Mouse (Mus musculus) forebrain, embryonic 16.5 days (tissue): ENCODE data around the gene Foxp1. TPM values are rescaled to one million over a fixed set of nuclear protein-coding genes. Genes with fewer than 3 reads are reported as not detected.

Source experiments
- ATAC-seq: fragments of 200-750 bp; cut with Nextera tagmentation; 2 replicates; pipeline ENCODE4 v1.8.0; 2017; ENCODE audit warnings: mild to moderate bottlenecking, moderate library complexity
- H3K27ac ChIP-seq: fragments of 300-500 bp; sonication (generic); 2 replicates; pipeline ENCODE4 v1.5.1; 2014; ENCODE audit warnings: low read length, control low read depth
- H3K27me3 ChIP-seq: fragments of 300-500 bp; sonication (generic); replicated peaks from 2 replicates; pipeline ENCODE4 v1.6.1; 2014; ENCODE audit warnings: low read length; ENCODE audit not compliant: control insufficient read depth, insufficient read depth
- H3K36me3 ChIP-seq: fragments of 300-500 bp; sonication (generic); 2 replicates; pipeline ENCODE4 v1.6.1; 2014; ENCODE audit not compliant: control insufficient read depth, insufficient read depth
- H3K4me1 ChIP-seq: fragments of 300-500 bp; sonication (generic); replicated peaks from 2 replicates; pipeline ENCODE4 v1.6.1; 2014; ENCODE audit warnings: low read length; ENCODE audit not compliant: control insufficient read depth, insufficient read depth
- H3K4me2 ChIP-seq: fragments of 300-500 bp; sonication (generic); 2 replicates; pipeline ENCODE4 v1.6.1; 2014; ENCODE audit warnings: mild to moderate bottlenecking, low read length, control low read depth
- H3K4me3 ChIP-seq: fragments of 300-500 bp; sonication (generic); replicated peaks from 2 replicates; pipeline ENCODE4 v1.5.1; 2014; ENCODE audit warnings: mild to moderate bottlenecking, low read length, control low read depth
- H3K9ac ChIP-seq: fragments of 300-500 bp; sonication (generic); replicated peaks from 2 replicates; pipeline ENCODE4 v1.6.1; 2014; ENCODE audit warnings: low read depth, low read length, control low read depth
- H3K9me3 ChIP-seq: fragments of 300-500 bp; sonication (generic); 2 replicates; pipeline ENCODE4 v1.6.1; 2016; ENCODE audit warnings: low read length; ENCODE audit not compliant: control insufficient read depth
- WGBS: fragments of 180-500 bp; shearing (Covaris S2); extraction: QIAGEN DNeasy Blood & Tissue Kit; methylation state at CpG from one replicate; pipeline ENCODE4 v1.1.7; 2014; 5-methylcytosine and 5-hydroxymethylcytosine counted together
- polyA plus RNA-seq: library from polyadenylated mRNA; unstranded; fragments of >200 nt; fragmentation: Nextera tagmentation; extraction: Ambion mirVana; gene quantifications from 2 replicates; pipeline ENCODE4 v1.2.1, GENCODE M21; 2015

Foxp1 gene
- polyA plus RNA-seq, 1 experiment from 2014 or later, result 123 TPM

- 79% methylated on average over 7 of the region's 7 CpGs for WGBS
- H3K9ac ChIP-seq, result no peak overlapping the region
- ATAC-seq, result no peak
- H3K4me3 ChIP-seq, result no peak overlapping the region
- H3K4me1 ChIP-seq, result peaks cover 12% of the 10 kb centered on the region
- no peaks in the 10 kb centered on the region for H3K9me3 ChIP-seq
- no peak overlapping the region for H3K27ac ChIP-seq
- no peaks in the 10 kb centered on the region for H3K27me3 ChIP-seq
- H3K36me3 ChIP-seq, result no peaks in the 10 kb centered on the region
- no peak overlapping the region for H3K4me2 ChIP-seq
These were observed 529.8 kb downstream of the Foxp1 start for GRCm38 (mm10) chr6:98992772-98993147.

GRCm38 (mm10) chr6:98991900-98992771, 530.4 kb downstream of the Foxp1 start:
- H3K4me2 ChIP-seq, result no peak overlapping the region
- WGBS, result 83% methylated on average over 5 of the region's 5 CpGs
- H3K4me3 ChIP-seq, result no peak overlapping the region
- H3K27ac ChIP-seq, result no peak overlapping the region
- ATAC-seq, result no peak
- no peak overlapping the region for H3K9ac ChIP-seq
- no peaks in the 10 kb centered on the region for H3K9me3 ChIP-seq
- H3K36me3 ChIP-seq, result no peaks in the 10 kb centered on the region
- peaks cover 12% of the 10 kb centered on the region for H3K4me1 ChIP-seq
- H3K27me3 ChIP-seq, result no peaks in the 10 kb centered on the region

- 92% methylated on average over 6 of the region's 6 CpGs for WGBS
- no peaks in the 10 kb centered on the region for H3K9me3 ChIP-seq
- no peaks in the 10 kb centered on the region for H3K4me1 ChIP-seq
- no peak overlapping the region for H3K4me3 ChIP-seq
- ATAC-seq, result no peak
- no peak overlapping the region for H3K27ac ChIP-seq
- no peak overlapping the region for H3K9ac ChIP-seq
- no peaks in the 10 kb centered on the region for H3K36me3 ChIP-seq
- no peak overlapping the region for H3K4me2 ChIP-seq
- no peaks in the 10 kb centered on the region for H3K27me3 ChIP-seq
These were observed 534.9 kb downstream of the Foxp1 start for GRCm38 (mm10) chr6:98987533-98988169.

- Histone ChIP-seq H3K4me2 (no peak overlapping the region), H3K27me3 (no peaks in the 10 kb centered on the region), H3K9ac (no peak overlapping the region), H3K27ac (no peak overlapping the region), H3K4me3 (no peak overlapping the region), H3K9me3 (no peaks in the 10 kb centered on the region), H3K36me3 (no peaks in the 10 kb centered on the region), H3K4me1 (no peaks in the 10 kb centered on the region)
- WGBS, result 67% methylated on average over 2 of the region's 2 CpGs
- no peak for ATAC-seq
These were observed 537.1 kb downstream of the Foxp1 start for GRCm38 (mm10) chr6:98985452-98985851.

GRCm38 (mm10) chr6:98984626-98985025, 537.9 kb downstream of the Foxp1 start:
- Histone ChIP-seq H3K36me3 (no peaks in the 10 kb centered on the region), H3K9ac (no peak overlapping the region), H3K4me2 (no peak overlapping the region), H3K27me3 (no peaks in the 10 kb centered on the region), H3K27ac (no peak overlapping the region), H3K4me3 (no peak overlapping the region), H3K4me1 (no peaks in the 10 kb centered on the region), H3K9me3 (no peaks in the 10 kb centered on the region)
- no peak for ATAC-seq
- WGBS, result 78% methylated on average over 6 of the region's 6 CpGs

- no peaks in the 10 kb centered on the region for H3K27me3 ChIP-seq
- ATAC-seq, result no peak
- no peaks in the 10 kb centered on the region for H3K4me1 ChIP-seq
- H3K27ac ChIP-seq, result no peak overlapping the region
- H3K36me3 ChIP-seq, result no peaks in the 10 kb centered on the region
- no peaks in the 10 kb centered on the region for H3K9me3 ChIP-seq
- H3K4me3 ChIP-seq, result no peak overlapping the region
- H3K9ac ChIP-seq, result no peak overlapping the region
- H3K4me2 ChIP-seq, result no peak overlapping the region
- WGBS, result 92% methylated on average over 2 of the region's 2 CpGs
These were observed 538.5 kb downstream of the Foxp1 start for GRCm38 (mm10) chr6:98984026-98984425.

GRCm38 (mm10) chr6:98983311-98983838, 539.1 kb downstream of the Foxp1 start:
- no peak overlapping the region for H3K27ac ChIP-seq
- no peaks in the 10 kb centered on the region for H3K4me1 ChIP-seq
- 99% methylated on average over 3 of the region's 3 CpGs for WGBS
- no peaks in the 10 kb centered on the region for H3K27me3 ChIP-seq
- ATAC-seq, result no peak
- no peak overlapping the region for H3K4me3 ChIP-seq
- no peak overlapping the region for H3K4me2 ChIP-seq
- no peaks in the 10 kb centered on the region for H3K9me3 ChIP-seq
- H3K36me3 ChIP-seq, result no peaks in the 10 kb centered on the region
- H3K9ac ChIP-seq, result no peak overlapping the region

- H3K36me3 ChIP-seq, result 0 out of 2 replicates have a peak, but pooled peaks cover 3% of the 10 kb centered on the region
- H3K27ac ChIP-seq, result no peak overlapping the region
- ATAC-seq, result no peak
- H3K4me1 ChIP-seq, result no peaks in the 10 kb centered on the region
- H3K9ac ChIP-seq, result no peak overlapping the region
- 60% methylated on average over 6 of the region's 6 CpGs for WGBS
- no peak overlapping the region for H3K4me3 ChIP-seq
- no peaks in the 10 kb centered on the region for H3K27me3 ChIP-seq
- no peaks in the 10 kb centered on the region for H3K9me3 ChIP-seq
- no peak overlapping the region for H3K4me2 ChIP-seq
These were observed 541.3 kb downstream of the Foxp1 start for GRCm38 (mm10) chr6:98981265-98981664.

- WGBS, result 96% methylated on average over 7 of the region's 7 CpGs
- H3K9me3 ChIP-seq, result no peaks in the 10 kb centered on the region
- H3K4me2 ChIP-seq, result no peak overlapping the region
- no peaks in the 10 kb centered on the region for H3K4me1 ChIP-seq
- 0 out of 2 replicates have a peak, but pooled peaks cover 3% of the 10 kb centered on the region for H3K36me3 ChIP-seq
- H3K9ac ChIP-seq, result no peak overlapping the region
- ATAC-seq, result no peak
- H3K4me3 ChIP-seq, result no peak overlapping the region
- H3K27me3 ChIP-seq, result no peaks in the 10 kb centered on the region
- no peak overlapping the region for H3K27ac ChIP-seq
These were observed 542.1 kb downstream of the Foxp1 start for GRCm38 (mm10) chr6:98980432-98980831.
